Mouse (Mus musculus) testis, adult 2 months (tissue): ENCODE results near the gene Arhgef11. TPM values are rescaled to one million over a fixed set of nuclear protein-coding genes. Genes with fewer than 3 reads are reported as not detected.

ENCODE experiments used
- H3K27ac ChIP-seq: fragments of 200-500 bp; 2 replicates; pipeline ENCODE4 v1.5.1; 2012; ENCODE audit warnings: low read depth, low read length; ENCODE audit not compliant: control insufficient read depth, insufficient read depth
- H3K27me3 ChIP-seq: fragments of 200-500 bp; 2 replicates; pipeline ENCODE4 v1.6.1; 2012; ENCODE audit warnings: mild to moderate bottlenecking, low read length, moderate library complexity; ENCODE audit not compliant: control insufficient read depth, insufficient read depth
- H3K36me3 ChIP-seq: fragments of 200-500 bp; 2 replicates; pipeline ENCODE4 v1.6.1; 2012; ENCODE audit warnings: mild to moderate bottlenecking, low read length; ENCODE audit not compliant: control insufficient read depth, insufficient read depth
- H3K4me1 ChIP-seq: fragments of 200-500 bp; 2 replicates; pipeline ENCODE4 v1.6.1; 2012; ENCODE audit warnings: low read length; ENCODE audit not compliant: control insufficient read depth, insufficient read depth
- H3K4me3 ChIP-seq: fragments of 200-500 bp; 2 replicates; pipeline ENCODE4 v1.5.1; 2012; ENCODE audit warnings: low read depth, mild to moderate bottlenecking, low read length, moderate library complexity, mixed read lengths; ENCODE audit not compliant: control insufficient read depth
- CTCF ChIP-seq: fragments of 200-500 bp; IDR thresholded peaks from 2 replicates; pipeline ENCODE4 v1.5.1; 2012; ENCODE audit warnings: low read depth, mild to moderate bottlenecking, inconsistent platforms, low read length, moderate library complexity; ENCODE audit not compliant: control insufficient read depth, insufficient read depth, insufficient replicate concordance
- POLR2A ChIP-seq: fragments of 200-500 bp; IDR thresholded peaks from 2 replicates; pipeline ENCODE4 v1.6.1; 2012; ENCODE audit warnings: low read depth, mild to moderate bottlenecking, inconsistent platforms, low read length, moderate library complexity; ENCODE audit not compliant: control insufficient read depth
- polyA plus RNA-seq: library from polyadenylated mRNA; depleted of rRNA; stranded (reverse); fragments of >200 nt; gene quantifications from 2 replicates; pipeline ENCODE4 v1.2.3, GENCODE M21; 2012

Gene Arhgef11
- polyA plus RNA-seq, 1 experiment: 17.5 TPM

DNA sequence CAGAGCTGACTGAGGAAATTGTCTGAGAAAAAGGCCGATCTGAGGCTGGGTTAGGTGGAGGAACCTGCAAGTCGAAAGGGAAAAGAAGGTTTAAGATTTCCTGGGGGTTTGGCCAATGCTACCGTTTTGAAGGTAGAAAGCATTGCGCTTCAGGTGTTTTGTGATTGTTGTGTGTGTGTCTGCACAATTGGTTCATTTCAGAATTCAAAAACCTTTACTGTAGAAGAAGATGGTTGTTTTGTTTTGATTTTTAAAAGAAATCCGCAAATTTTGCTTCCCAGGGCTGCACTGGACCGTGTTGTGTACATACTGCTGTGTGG is 412 bp downstream of the Arhgef11 start:
- Histone ChIP-seq H3K27ac (peak overlapping the region; percentile 92), H3K4me3 (peak overlapping the region; percentile 98), H3K4me1 (peaks cover 17% of the 10 kb centered on the region), H3K36me3 (no peaks in the 10 kb centered on the region), H3K27me3 (no peaks in the 10 kb centered on the region)
- TF ChIP-seq CTCF: no peak
- TF ChIP-seq POLR2A: no peak

DNA sequence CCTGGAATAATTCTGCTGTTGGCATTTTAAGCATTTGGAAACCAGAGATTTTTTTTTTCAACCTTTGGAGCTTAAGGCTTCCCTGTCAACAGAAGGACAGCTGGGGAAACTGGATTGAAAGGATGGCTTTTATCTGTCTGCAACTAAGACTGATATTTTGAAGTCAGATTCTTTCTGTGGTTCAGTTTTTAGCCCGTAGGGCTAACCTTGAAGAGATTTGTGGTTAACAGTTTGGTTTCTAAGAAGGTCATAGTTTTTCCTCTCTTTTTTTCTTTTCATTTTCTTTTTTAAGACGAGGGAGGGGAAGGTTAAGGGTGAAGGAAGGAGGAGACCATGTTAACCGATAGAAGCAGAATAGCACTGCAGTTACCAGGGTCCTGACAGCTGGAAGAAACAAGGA is 881 bp downstream of the Arhgef11 start:
- no peaks in the 10 kb centered on the region for H3K27me3 ChIP-seq
- H3K36me3 ChIP-seq: no peaks in the 10 kb centered on the region
- peak overlapping the region; percentile 98 for H3K4me3 ChIP-seq
- peaks cover 17% of the 10 kb centered on the region for H3K4me1 ChIP-seq
- TF ChIP-seq POLR2A (no peak), CTCF (no peak)
- 0 out of 2 replicates have a peak overlapping the region, but pooled peaks have one; percentile 42 for H3K27ac ChIP-seq

DNA sequence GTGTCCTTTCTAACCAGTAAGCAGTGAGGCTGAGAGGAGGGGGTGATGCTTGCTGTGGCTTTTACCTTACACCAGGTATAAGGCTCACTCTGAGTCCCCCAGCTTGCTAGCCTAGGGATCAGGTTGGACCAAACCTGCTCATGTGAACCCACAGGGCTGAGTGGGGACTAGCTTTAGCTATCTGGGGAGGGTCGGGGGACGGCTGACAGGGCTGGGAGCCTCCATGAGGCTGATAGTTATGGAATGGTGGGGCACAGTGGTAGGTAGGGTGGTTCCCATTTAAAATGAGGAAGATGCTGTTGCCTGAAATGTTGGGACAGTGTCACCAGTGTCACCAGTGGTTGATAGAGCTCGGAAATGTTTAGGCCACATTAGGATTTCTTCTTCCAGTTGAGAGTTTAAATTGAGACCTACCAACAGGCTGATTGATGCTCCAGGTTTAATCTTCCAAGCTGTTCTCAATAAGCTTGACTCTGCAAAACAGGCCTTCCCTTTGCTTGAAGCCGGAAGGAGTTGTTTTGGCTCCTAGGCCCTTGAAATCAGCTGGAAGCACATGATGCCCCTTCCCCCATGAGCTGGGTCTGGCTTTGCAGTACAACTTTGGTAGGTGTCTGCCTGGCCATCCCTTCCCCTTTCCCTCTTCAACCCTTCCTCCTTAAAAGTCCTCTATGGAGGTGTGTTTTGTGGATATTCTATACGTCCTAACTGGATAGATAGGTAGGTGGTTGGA is 1.8 kb downstream of the Arhgef11 start:
- H3K4me3 ChIP-seq: peak overlapping the region; percentile 77
- peaks cover 17% of the 10 kb centered on the region for H3K4me1 ChIP-seq
- TF ChIP-seq POLR2A (no peak), CTCF (no peak)
- H3K36me3 ChIP-seq: no peaks in the 10 kb centered on the region
- H3K27ac ChIP-seq: no peak overlapping the region
- no peaks in the 10 kb centered on the region for H3K27me3 ChIP-seq

DNA sequence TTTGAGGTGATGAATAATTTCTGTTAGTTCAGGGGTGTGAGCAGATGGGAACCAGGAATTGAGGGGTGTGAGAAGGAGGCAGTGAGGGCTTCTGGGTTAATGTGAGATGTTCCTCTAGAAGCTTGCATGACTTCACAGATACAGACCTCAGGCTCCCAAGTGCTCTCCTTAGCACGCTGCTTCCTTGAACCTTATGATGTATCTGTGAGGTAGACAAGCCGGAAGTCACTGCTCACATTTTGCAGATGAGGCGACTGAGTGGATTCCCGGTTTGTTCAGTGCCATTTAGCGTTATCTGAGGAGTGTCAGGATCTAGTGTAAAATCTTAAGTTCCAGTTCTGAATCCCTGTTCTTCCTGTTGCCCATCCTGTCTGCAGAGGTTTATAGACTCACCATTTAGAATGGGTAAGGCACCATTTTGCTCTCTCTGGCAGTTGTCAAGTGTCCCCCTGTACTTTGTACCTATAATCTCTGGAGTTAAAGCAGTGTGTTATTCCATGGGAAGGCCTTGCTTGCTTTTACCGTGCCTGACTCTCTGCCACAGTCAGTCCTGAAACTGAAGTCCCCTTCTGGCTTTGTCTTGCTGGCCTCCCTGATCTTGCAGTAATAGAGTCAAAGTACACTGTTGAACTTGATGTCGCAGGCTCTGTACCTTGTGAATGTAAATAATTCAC is 3.0 kb downstream of the Arhgef11 start:
- Histone ChIP-seq H3K27me3 (no peaks in the 10 kb centered on the region), H3K4me3 (peak overlapping the region; percentile 49), H3K4me1 (peaks cover 17% of the 10 kb centered on the region), H3K36me3 (no peaks in the 10 kb centered on the region), H3K27ac (no peak overlapping the region)
- TF ChIP-seq POLR2A (no peak), CTCF (no peak)

DNA sequence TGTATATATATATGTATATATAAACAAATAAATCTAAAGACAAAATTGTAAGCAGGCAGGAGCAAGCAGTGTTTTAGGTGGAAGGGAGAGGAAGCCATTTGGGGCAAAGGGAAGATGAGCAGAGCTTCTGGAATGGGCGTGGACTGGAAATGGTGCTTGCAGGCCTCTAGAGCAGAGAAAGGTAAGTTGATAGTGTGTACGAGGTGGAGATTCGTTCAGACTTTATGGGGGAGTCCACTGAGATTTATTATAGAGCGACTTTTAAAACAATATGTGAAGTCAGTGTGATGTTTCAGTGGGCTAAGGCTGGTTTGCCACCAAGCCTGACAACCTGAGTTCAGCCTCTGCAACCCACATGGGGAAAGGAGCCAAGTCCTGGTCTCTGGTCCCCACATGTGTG is 7.5 kb downstream of the Arhgef11 start:
- H3K36me3 ChIP-seq: no peaks in the 10 kb centered on the region
- TF ChIP-seq POLR2A (no peak), CTCF (no peak)
- no peak overlapping the region for H3K4me3 ChIP-seq
- no peak overlapping the region for H3K27ac ChIP-seq
- H3K4me1 ChIP-seq: peaks cover 4% of the 10 kb centered on the region; the same call in 1 of the 2 replicates
- H3K27me3 ChIP-seq: no peaks in the 10 kb centered on the region

DNA sequence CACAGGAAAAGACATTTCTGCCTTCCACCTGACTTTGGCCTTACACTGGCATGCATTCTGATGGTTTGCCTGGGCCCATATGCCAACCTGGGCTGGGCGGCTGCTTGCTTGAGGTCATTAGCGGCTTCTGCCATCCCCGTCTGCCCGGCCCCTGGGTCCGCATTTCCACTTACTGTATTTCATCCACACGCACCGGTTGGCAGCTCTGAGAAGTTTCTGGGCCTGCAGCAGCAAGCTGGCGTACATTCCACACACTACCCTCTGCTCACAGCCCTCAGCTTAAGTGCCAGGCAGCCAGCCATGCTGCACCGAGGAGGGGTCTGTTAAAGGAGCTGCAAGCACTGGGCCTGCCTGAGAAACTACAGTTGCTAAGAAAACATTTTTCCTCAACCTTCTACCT is 13.5 kb downstream of the Arhgef11 start:
- H3K4me3 ChIP-seq: no peak overlapping the region; the same call in 1 of the 2 replicates
- H3K27ac ChIP-seq: no peak overlapping the region
- H3K36me3 ChIP-seq: no peaks in the 10 kb centered on the region
- H3K4me1 ChIP-seq: no peaks in the 10 kb centered on the region
- no peak for TF ChIP-seq CTCF
- TF ChIP-seq POLR2A: no peak
- no peaks in the 10 kb centered on the region for H3K27me3 ChIP-seq

DNA sequence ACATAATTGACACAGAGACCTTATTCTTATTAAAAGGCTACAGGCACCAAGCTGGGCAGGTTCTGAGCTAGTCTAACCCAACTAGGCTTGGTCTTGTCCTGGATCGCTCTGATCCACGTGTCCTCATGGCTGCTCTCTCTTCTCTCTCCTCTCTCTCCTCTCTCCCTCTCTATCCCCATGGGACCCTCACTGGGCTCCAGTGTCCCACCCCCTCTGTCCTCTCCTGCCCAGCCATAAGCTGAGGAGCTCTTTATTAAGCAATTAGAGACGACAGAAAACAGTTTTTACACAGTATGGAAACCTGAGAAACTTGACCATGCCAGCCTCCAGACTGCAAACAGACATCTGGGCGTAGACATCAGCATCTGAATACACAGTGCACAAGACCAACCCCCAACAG is 14.0 kb downstream of the Arhgef11 start:
- Histone ChIP-seq H3K4me3 (no peak overlapping the region), H3K27ac (no peak overlapping the region), H3K36me3 (no peaks in the 10 kb centered on the region), H3K4me1 (no peaks in the 10 kb centered on the region), H3K27me3 (no peaks in the 10 kb centered on the region)
- TF ChIP-seq POLR2A (no peak), CTCF (no peak)

DNA sequence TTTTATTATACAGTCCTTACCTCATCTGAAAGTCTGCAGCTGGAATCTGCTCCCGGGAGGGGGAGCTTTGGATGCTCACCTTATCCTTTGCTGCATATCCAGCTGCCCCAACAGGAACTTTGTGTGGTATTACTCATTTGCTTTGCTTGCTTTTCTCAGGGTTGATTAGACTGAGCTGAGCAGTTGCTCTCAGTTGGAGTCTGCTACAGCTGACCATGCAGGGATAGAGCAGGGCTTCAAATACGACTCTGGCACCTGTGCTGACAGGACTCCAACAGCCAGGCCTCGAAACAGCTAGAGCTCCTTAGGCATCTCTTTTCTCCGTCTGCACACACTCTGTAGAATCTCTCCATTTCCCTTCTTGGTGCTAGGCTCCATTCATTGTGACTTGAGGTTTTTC is 18.2 kb downstream of the Arhgef11 start:
- no peaks in the 10 kb centered on the region for H3K27me3 ChIP-seq

More for the DNA sequence above, 18.2 kb downstream of the Arhgef11 start:
- Histone ChIP-seq H3K4me3 (no peak overlapping the region), H3K36me3 (no peaks in the 10 kb centered on the region), H3K4me1 (no peaks in the 10 kb centered on the region), H3K27ac (no peak overlapping the region)
- TF ChIP-seq POLR2A (no peak), CTCF (no peak)
